Mouse (Mus musculus): ENCODE measurements around the gene Dcst1. TPM values are rescaled to one million over a fixed set of nuclear protein-coding genes. Genes with fewer than 3 reads are reported as not detected.

Dcst1 gene
- polyA plus RNA-seq, 1 experiment from 2014 or later: 0.37 TPM

- H3K4me3 ChIP-seq (ENCODE audit: low read depth, low read length): no peak overlapping the region
Observed at GRCm38 (mm10) chr3:89379388-89380131, 14.5 kb upstream of the Dcst1 start.

DNA sequence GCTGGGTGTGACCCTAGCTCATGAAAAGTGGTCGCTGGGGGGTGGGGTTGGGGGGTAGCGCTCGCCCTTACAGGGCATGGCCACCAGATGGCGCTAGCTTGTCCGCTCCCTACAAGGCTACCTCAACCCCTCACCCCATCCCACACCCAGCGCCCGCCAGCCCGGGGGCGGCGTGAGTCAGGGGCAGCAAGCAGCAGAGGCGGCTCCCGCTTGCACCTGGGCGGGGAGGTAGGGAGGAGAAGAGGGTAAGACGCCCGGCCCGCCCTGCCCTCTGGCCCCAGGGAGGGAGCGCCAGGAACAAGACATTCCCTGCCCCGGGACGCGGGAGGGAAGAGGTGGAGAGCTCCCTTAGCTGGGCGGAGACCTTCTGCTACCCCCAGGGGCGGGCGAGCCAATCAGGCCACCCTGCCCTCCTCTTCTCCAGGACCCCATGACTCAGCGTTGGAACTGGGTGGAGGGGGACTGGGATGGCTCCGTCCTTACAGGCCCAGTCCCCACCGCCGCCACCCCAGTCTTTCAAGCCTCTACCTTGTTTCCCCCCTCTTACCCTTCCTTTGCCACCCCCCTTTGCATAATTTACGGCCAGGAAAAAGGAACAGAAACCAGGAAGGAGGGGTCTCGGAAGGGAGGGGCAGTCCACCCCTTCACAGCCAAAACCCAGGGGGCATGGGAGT is 13.5 kb upstream of the Dcst1 start:
- no peaks in the 10 kb centered on the region for H3K9me3 ChIP-seq (ENCODE audit: control insufficient read depth, low read length)
- ATAC-seq (ENCODE audit: insufficient number of reproducible peaks, low FRiP score, low TSS enrichment, low read depth) (peak; percentile 85), DNase-seq (ENCODE audit: low spot score) (peak; percentile 91)
- under 1% methylated on average over 28 of the region's 29 CpGs for WGBS
- H3K4me3 ChIP-seq (ENCODE audit: low read depth, low read length): peak overlapping the region; percentile 51
- H3K27ac ChIP-seq (replicated peaks; ENCODE audit: low read depth, low read length): 0 out of 2 replicates have a peak overlapping the region, but pooled peaks have one; percentile 14
- H3K36me3 ChIP-seq (ENCODE audit: control insufficient read depth, insufficient read depth, low read length): no peaks in the 10 kb centered on the region
- no peaks in the 10 kb centered on the region for H3K27me3 ChIP-seq (ENCODE audit: control insufficient read depth, insufficient read depth, low read length)
- peak overlapping the region; percentile 68 for H3K9ac ChIP-seq (ENCODE audit: low read length)
- 0 out of 2 replicates have a peak, but pooled peaks cover 3% of the 10 kb centered on the region for H3K4me1 ChIP-seq (ENCODE audit: control insufficient read depth, insufficient read depth, low read length)
- H3K4me2 ChIP-seq (ENCODE audit: low read depth, severe bottlenecking): peak overlapping the region; percentile 80

More at GRCm38 (mm10) chr3:89379388-89380131, 14.5 kb upstream of the Dcst1 start:
- Histone ChIP-seq H3K27ac (replicated peaks; ENCODE audit: low read depth, low read length) (no peak overlapping the region), H3K27me3 (ENCODE audit: control insufficient read depth, insufficient read depth, low read length) (no peaks in the 10 kb centered on the region), H3K4me1 (ENCODE audit: control insufficient read depth, insufficient read depth, low read length) (0 out of 2 replicates have a peak, but pooled peaks cover 4% of the 10 kb centered on the region), H3K9ac (ENCODE audit: low read length) (no peak overlapping the region), H3K9me3 (ENCODE audit: control insufficient read depth, low read length) (no peaks in the 10 kb centered on the region), H3K4me2 (ENCODE audit: low read depth, severe bottlenecking) (no peak overlapping the region), H3K36me3 (ENCODE audit: control insufficient read depth, insufficient read depth, low read length) (no peaks in the 10 kb centered on the region)
- DNase-seq (ENCODE audit: low spot score): no peak
- ATAC-seq (ENCODE audit: insufficient number of reproducible peaks, low FRiP score, low TSS enrichment, low read depth): no peak
- WGBS: 90% methylated on average over 31 of the region's 31 CpGs

- 80% methylated on average over 4 of the region's 4 CpGs for WGBS
- no peaks in the 10 kb centered on the region for H3K9me3 ChIP-seq (ENCODE audit: control insufficient read depth, low read length)
- H3K27me3 ChIP-seq (ENCODE audit: control insufficient read depth, insufficient read depth, low read length): no peaks in the 10 kb centered on the region
- no peak overlapping the region for H3K9ac ChIP-seq (ENCODE audit: low read length)
- peaks cover 3% of the 10 kb centered on the region; the same call in 1 of the 2 replicates for H3K4me1 ChIP-seq (ENCODE audit: control insufficient read depth, insufficient read depth, low read length)
- DNase-seq (ENCODE audit: low spot score) (no peak), ATAC-seq (ENCODE audit: insufficient number of reproducible peaks, low FRiP score, low TSS enrichment, low read depth) (peak; percentile 19; the same call in 1 of the 2 replicates)
- no peak overlapping the region for H3K27ac ChIP-seq (replicated peaks; ENCODE audit: low read depth, low read length)
- no peak overlapping the region for H3K4me3 ChIP-seq (ENCODE audit: low read depth, low read length)
- no peaks in the 10 kb centered on the region for H3K36me3 ChIP-seq (ENCODE audit: control insufficient read depth, insufficient read depth, low read length)
- H3K4me2 ChIP-seq (ENCODE audit: low read depth, severe bottlenecking): no peak overlapping the region; the same call in 1 of the 2 replicates
Observed at GRCm38 (mm10) chr3:89377831-89378230, 12.8 kb upstream of the Dcst1 start.

DNA sequence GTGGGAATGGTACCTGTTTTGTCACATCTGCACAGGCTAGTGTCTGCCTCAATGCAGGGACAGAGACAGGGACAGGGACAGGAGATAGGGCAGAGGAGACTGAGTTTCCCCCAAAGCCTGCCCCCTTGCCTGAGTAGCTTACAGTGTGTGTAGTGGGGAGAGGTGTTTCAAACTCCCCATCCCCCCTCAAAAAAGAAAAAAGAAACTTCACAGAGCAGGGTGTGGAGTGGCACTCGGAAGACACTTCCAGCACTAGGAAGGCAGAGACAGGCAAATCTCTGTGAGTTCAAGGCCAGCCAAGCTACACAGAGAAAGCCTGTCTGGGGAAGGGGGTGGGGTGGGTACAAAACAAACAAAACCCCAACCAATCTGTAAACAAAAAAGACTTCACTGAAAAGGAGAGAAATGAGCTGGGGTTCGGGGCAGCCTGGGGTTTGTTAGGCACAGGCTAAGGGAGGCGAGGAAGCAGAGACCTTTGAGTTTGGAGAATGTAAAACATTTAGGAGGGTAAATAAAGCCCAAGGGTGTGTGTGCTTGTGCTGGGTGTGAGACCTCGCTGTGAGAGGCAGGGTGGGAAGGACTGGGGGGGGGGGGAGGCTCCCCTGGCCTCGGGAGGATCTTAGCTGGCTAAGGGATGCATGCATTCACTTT is 8.7 kb upstream of the Dcst1 start:
- Histone ChIP-seq H3K4me3 (ENCODE audit: low read depth, low read length) (no peak overlapping the region), H3K4me1 (ENCODE audit: control insufficient read depth, insufficient read depth, low read length) (peaks cover 3% of the 10 kb centered on the region; the same call in 1 of the 2 replicates), H3K27ac (replicated peaks; ENCODE audit: low read depth, low read length) (no peak overlapping the region), H3K9me3 (ENCODE audit: control insufficient read depth, low read length) (no peaks in the 10 kb centered on the region), H3K9ac (ENCODE audit: low read length) (no peak overlapping the region), H3K36me3 (ENCODE audit: control insufficient read depth, insufficient read depth, low read length) (no peaks in the 10 kb centered on the region), H3K4me2 (ENCODE audit: low read depth, severe bottlenecking) (no peak overlapping the region), H3K27me3 (ENCODE audit: control insufficient read depth, insufficient read depth, low read length) (no peaks in the 10 kb centered on the region)
- DNase-seq (ENCODE audit: low spot score) (no peak), ATAC-seq (ENCODE audit: insufficient number of reproducible peaks, low FRiP score, low TSS enrichment, low read depth) (no peak)
- 41% methylated on average over 5 of the region's 5 CpGs for WGBS

- Histone ChIP-seq H3K4me1 (ENCODE audit: control insufficient read depth, insufficient read depth, low read length) (no peaks in the 10 kb centered on the region), H3K9me3 (ENCODE audit: control insufficient read depth, low read length) (no peaks in the 10 kb centered on the region), H3K27me3 (ENCODE audit: control insufficient read depth, insufficient read depth, low read length) (no peaks in the 10 kb centered on the region), H3K36me3 (ENCODE audit: control insufficient read depth, insufficient read depth, low read length) (no peaks in the 10 kb centered on the region), H3K4me2 (ENCODE audit: low read depth, severe bottlenecking) (no peak overlapping the region), H3K9ac (ENCODE audit: low read length) (no peak overlapping the region), H3K4me3 (ENCODE audit: low read depth, low read length) (no peak overlapping the region), H3K27ac (replicated peaks; ENCODE audit: low read depth, low read length) (no peak overlapping the region)
- 0 out of 2 replicates have a peak, but pooled peaks have one; percentile 57 for ATAC-seq (ENCODE audit: insufficient number of reproducible peaks, low FRiP score, low TSS enrichment, low read depth)
- 60% methylated on average over 11 of the region's 11 CpGs for WGBS
- DNase-seq (ENCODE audit: low spot score): no peak
Observed at GRCm38 (mm10) chr3:89367338-89367737, 2.3 kb upstream of the Dcst1 start.

DNA sequence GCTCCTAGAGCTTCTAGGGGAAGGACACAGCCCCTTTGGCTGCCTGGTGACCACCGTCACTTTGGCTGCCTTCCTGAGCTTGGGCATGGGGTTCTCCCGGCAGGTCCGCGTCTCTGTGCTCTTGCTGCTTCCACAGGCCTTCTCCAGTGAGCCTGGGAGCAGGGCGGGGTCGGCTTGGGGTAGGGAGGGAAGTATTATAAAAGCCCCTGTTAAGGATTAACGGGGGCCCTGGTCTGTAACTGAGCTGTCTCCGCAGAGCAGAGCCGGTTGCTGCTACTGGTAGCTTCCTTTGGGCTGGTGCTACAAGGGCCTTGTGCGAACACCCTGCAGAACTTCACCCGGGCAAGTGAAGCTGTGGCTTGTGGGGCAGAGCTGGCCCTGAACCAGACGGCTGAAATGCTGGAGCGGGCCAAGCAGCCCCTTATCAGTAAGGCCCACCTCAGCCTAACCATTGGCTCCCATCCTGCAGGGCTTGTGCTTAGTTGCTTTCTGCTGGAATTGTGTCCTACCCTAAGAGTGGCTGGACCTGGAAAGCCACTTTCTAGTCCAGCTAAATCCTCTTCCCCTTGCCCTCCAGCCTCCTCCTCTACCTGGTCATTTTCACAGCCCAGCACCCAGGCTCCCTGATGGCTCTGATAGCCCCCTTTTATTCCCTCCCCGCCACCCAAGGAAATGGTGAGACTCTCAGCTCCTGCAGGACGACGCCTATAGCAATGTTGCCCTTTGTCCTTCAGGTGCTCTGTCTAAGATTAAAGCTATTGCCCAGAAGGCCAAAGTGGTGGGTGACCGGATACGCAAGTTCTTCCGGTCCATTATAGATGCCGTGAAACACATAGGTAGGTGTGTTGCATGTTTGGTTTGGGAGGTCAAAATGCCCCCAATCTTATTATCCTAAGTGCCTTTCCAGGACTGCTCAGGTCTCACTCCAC is 697 bp upstream of the Dcst1 start:
- DNase-seq (ENCODE audit: low spot score) (no peak), ATAC-seq (ENCODE audit: insufficient number of reproducible peaks, low FRiP score, low TSS enrichment, low read depth) (no peak)
- H3K4me3 ChIP-seq (ENCODE audit: low read depth, low read length): no peak overlapping the region
- H3K27ac ChIP-seq (replicated peaks; ENCODE audit: low read depth, low read length): no peak overlapping the region
- H3K27me3 ChIP-seq (ENCODE audit: control insufficient read depth, insufficient read depth, low read length): no peaks in the 10 kb centered on the region
- no peak overlapping the region for H3K4me2 ChIP-seq (ENCODE audit: low read depth, severe bottlenecking)
- no peaks in the 10 kb centered on the region for H3K4me1 ChIP-seq (ENCODE audit: control insufficient read depth, insufficient read depth, low read length)
- 70% methylated on average over 20 of the region's 20 CpGs for WGBS
- H3K36me3 ChIP-seq (ENCODE audit: control insufficient read depth, insufficient read depth, low read length): no peaks in the 10 kb centered on the region
- no peak overlapping the region for H3K9ac ChIP-seq (ENCODE audit: low read length)
- H3K9me3 ChIP-seq (ENCODE audit: control insufficient read depth, low read length): no peaks in the 10 kb centered on the region

- DNase-seq (ENCODE audit: low spot score) (no peak), ATAC-seq (ENCODE audit: insufficient number of reproducible peaks, low FRiP score, low TSS enrichment, low read depth) (no peak)
- WGBS: 68% methylated on average over 8 of the region's 8 CpGs
- H3K9ac ChIP-seq (ENCODE audit: low read length): no peak overlapping the region
- no peak overlapping the region for H3K4me3 ChIP-seq (ENCODE audit: low read depth, low read length)
- no peaks in the 10 kb centered on the region for H3K9me3 ChIP-seq (ENCODE audit: control insufficient read depth, low read length)
- no peak overlapping the region for H3K27ac ChIP-seq (replicated peaks; ENCODE audit: low read depth, low read length)
- no peaks in the 10 kb centered on the region for H3K4me1 ChIP-seq (ENCODE audit: control insufficient read depth, insufficient read depth, low read length)
- no peak overlapping the region; the same call in 1 of the 2 replicates for H3K4me2 ChIP-seq (ENCODE audit: low read depth, severe bottlenecking)
- H3K27me3 ChIP-seq (ENCODE audit: control insufficient read depth, insufficient read depth, low read length): no peaks in the 10 kb centered on the region
- no peaks in the 10 kb centered on the region for H3K36me3 ChIP-seq (ENCODE audit: control insufficient read depth, insufficient read depth, low read length)
Observed at GRCm38 (mm10) chr3:89364631-89365030, 422 bp downstream of the Dcst1 start.

All from limb, embryonic 11.5 days (tissue).